Mouse (Mus musculus): Measurements from ENCODE around the gene Tubb3.
"Not testable (repeated sequence)": the region's sequence is repeated elsewhere in the genome, so short reads cannot be mapped to it uniquely, and the experiment has no call there.

The Tubb3 gene

GRCm38 (mm10) chr8:123431616-123432365 lies 20.6 kb downstream of the Tubb3 start:
- DNase-seq (ENCODE audit: low spot score): no peak

- no peak for DNase-seq (ENCODE audit: low spot score)
Observed at GRCm38 (mm10) chr8:123432381-123432780, 21.2 kb downstream of the Tubb3 start.

GRCm38 (mm10) chr8:123433241-123433974 lies 22.2 kb downstream of the Tubb3 start:
- not testable (repeated sequence) for DNase-seq (ENCODE audit: low spot score)

GRCm38 (mm10) chr8:123441788-123442187 lies 30.6 kb downstream of the Tubb3 start:
- DNase-seq (ENCODE audit: low spot score): no peak

- no peak for DNase-seq (ENCODE audit: low spot score)
Observed at GRCm38 (mm10) chr8:123442351-123442750, 31.1 kb downstream of the Tubb3 start.

- DNase-seq (ENCODE audit: low spot score): peak; percentile 94
Observed at GRCm38 (mm10) chr8:123442871-123443575, 31.8 kb downstream of the Tubb3 start.

- DNase-seq (ENCODE audit: low spot score): no peak
Observed at GRCm38 (mm10) chr8:123443576-123443921, 32.3 kb downstream of the Tubb3 start.

- no peak for DNase-seq (ENCODE audit: low spot score)
Observed at GRCm38 (mm10) chr8:123444131-123444530, 32.9 kb downstream of the Tubb3 start.

GRCm38 (mm10) chr8:123445981-123446380 lies 34.8 kb downstream of the Tubb3 start:
- DNase-seq (ENCODE audit: low spot score): no peak

- DNase-seq (ENCODE audit: low spot score): no peak
Observed at GRCm38 (mm10) chr8:123446799-123447198, 35.6 kb downstream of the Tubb3 start.

GRCm38 (mm10) chr8:123450783-123451182 lies 39.6 kb downstream of the Tubb3 start:
- no peak for DNase-seq (ENCODE audit: low spot score)

GRCm38 (mm10) chr8:123451747-123452146 lies 40.5 kb downstream of the Tubb3 start:
- DNase-seq (ENCODE audit: low spot score): not testable (repeated sequence)

- DNase-seq (ENCODE audit: low spot score): no peak
Observed at GRCm38 (mm10) chr8:123452149-123452548, 40.9 kb downstream of the Tubb3 start.

- no peak for DNase-seq (ENCODE audit: low spot score)
Observed at GRCm38 (mm10) chr8:123453291-123453690, 42.1 kb downstream of the Tubb3 start.

- no peak for DNase-seq (ENCODE audit: low spot score)
Observed at GRCm38 (mm10) chr8:123453951-123454350, 42.7 kb downstream of the Tubb3 start.

- no peak for DNase-seq (ENCODE audit: low spot score)
Observed at GRCm38 (mm10) chr8:123454559-123454958, 43.3 kb downstream of the Tubb3 start.

- DNase-seq (ENCODE audit: low spot score): no peak
Observed at GRCm38 (mm10) chr8:123463651-123464050, 52.4 kb downstream of the Tubb3 start.

GRCm38 (mm10) chr8:123467476-123467875 lies 56.3 kb downstream of the Tubb3 start:
- no peak for DNase-seq (ENCODE audit: low spot score)

Measured in embryo, embryonic 10.5 days (tissue).